Mouse (Mus musculus) spleen, adult 2 months (tissue): ENCODE data around the gene Gpcpd1.

Source experiments
- CTCF ChIP-seq: fragments of 200-500 bp; IDR thresholded peaks from 2 replicates; pipeline ENCODE4 v1.5.1; 2011; ENCODE audit warnings: mild to moderate bottlenecking, inconsistent platforms; ENCODE audit not compliant: insufficient read depth, insufficient read length, insufficient replicate concordance; ENCODE audit errors: extremely low read depth
- POLR2A ChIP-seq: fragments of 200-500 bp; IDR thresholded peaks from 2 replicates; pipeline ENCODE4 v1.6.1; 2011; ENCODE audit warnings: low read depth, low read length, inconsistent platforms

- no peak for TF ChIP-seq CTCF
- TF ChIP-seq POLR2A, result no peak
These were observed 74.0 kb downstream of the Gpcpd1 start for GRCm38 (mm10) chr2:132513371-132514181.
